Mouse (Mus musculus): ENCODE data around the gene Gm49340.

DNA sequence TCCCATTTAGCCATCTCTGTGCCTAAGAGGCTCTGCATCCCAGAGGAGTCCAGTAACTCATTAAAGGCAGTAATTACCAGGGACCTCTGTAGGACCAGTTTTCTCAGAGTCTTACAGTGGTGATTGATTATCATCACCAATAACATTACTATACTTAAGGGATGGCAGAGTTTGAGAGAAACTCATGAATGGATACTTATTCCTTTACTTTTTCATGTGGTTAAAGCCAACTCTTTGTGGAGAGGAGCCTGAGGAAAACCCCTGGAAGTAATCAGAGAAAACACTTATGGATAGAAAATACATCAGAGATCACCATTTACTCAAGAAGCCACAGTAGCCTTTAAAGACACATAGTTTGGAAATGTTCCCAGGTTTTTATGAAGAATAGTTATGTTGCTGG, 70.0 kb downstream of the Gm49340 start, which contains the start of gene Olfr1:
- no peak for TF ChIP-seq CTCF (IDR thresholded peaks at IDR 0.05; ENCODE audit: insufficient read depth, low read depth, low read length)
- no peak for TF ChIP-seq POLR2A (IDR thresholded peaks at IDR 0.05; ENCODE audit: insufficient read depth, low read depth, low read length)

All from olfactory bulb, adult 2 months (tissue).